Mouse (Mus musculus) lung, postnatal 0 days (tissue): Measurements from ENCODE around the gene Ptprt. TPM values are rescaled to one million over a fixed set of nuclear protein-coding genes. Genes with fewer than 3 reads are reported as not detected.

Experiments used
- ATAC-seq: fragments of 200-750 bp; cut with Nextera tagmentation; 2 replicates; pipeline ENCODE4 v1.8.0; 2017; ENCODE audit warnings: moderate library complexity
- DNase-seq: peaks from one replicate; pipeline ENCODE4 v3.0.0-alpha.2; 2016; ENCODE audit warnings: low spot score
- H3K27ac ChIP-seq: fragments of 300-500 bp; sonication (generic); 2 replicates; pipeline ENCODE4 v1.5.1; 2014; ENCODE audit warnings: antibody characterized with exemption, mild to moderate bottlenecking, low read length, mixed read lengths
- H3K27me3 ChIP-seq: fragments of 300-500 bp; sonication (generic); replicated peaks from 2 replicates; pipeline ENCODE4 v1.6.1; 2014; ENCODE audit warnings: low read length, mixed read lengths; ENCODE audit not compliant: insufficient read depth
- H3K36me3 ChIP-seq: fragments of 300-500 bp; sonication (generic); 2 replicates; pipeline ENCODE4 v1.6.1; 2014; ENCODE audit warnings: low read length, mixed read lengths; ENCODE audit not compliant: insufficient read depth
- H3K4me1 ChIP-seq: fragments of 300-500 bp; sonication (generic); 2 replicates; pipeline ENCODE4 v1.6.1; 2014; ENCODE audit warnings: antibody characterized with exemption, low read depth, low read length, mixed read lengths; ENCODE audit not compliant: insufficient read depth
- H3K4me2 ChIP-seq: fragments of 300-500 bp; sonication (generic); replicated peaks from 2 replicates; pipeline ENCODE4 v1.6.1; 2014; ENCODE audit warnings: low read depth, mild to moderate bottlenecking, low read length, moderate library complexity, mixed read lengths
- H3K4me3 ChIP-seq: fragments of 300-500 bp; sonication (generic); 2 replicates; pipeline ENCODE4 v1.5.1; 2014; ENCODE audit warnings: low read depth, low read length
- H3K9ac ChIP-seq: fragments of 300-500 bp; sonication (generic); replicated peaks from 2 replicates; pipeline ENCODE4 v1.6.1; 2014; ENCODE audit warnings: low read depth, mild to moderate bottlenecking
- H3K9me3 ChIP-seq: fragments of 300-500 bp; sonication (generic); 2 replicates; pipeline ENCODE4 v1.6.1; 2016; ENCODE audit warnings: low read length, mixed read lengths
- CTCF ChIP-seq: IDR thresholded peaks from 2 replicates; pipeline ENCODE4 v1.5.1; 2016; ENCODE audit warnings: antibody characterized with exemption, mild to moderate bottlenecking
- EP300 ChIP-seq: IDR thresholded peaks from 2 replicates; pipeline ENCODE4 v1.6.1; 2016; ENCODE audit warnings: antibody characterized with exemption, mild to moderate bottlenecking, control low read depth
- WGBS: fragments of 180-500 bp; shearing (Covaris S2); extraction: QIAGEN DNeasy Blood & Tissue Kit; methylation state at CpG from one replicate; pipeline ENCODE4 v1.1.7; 2014; 5-methylcytosine and 5-hydroxymethylcytosine counted together
- polyA plus RNA-seq: library from polyadenylated mRNA; unstranded; fragments of >200 nt; fragmentation: Nextera tagmentation; extraction: Ambion mirVana; gene quantifications from 2 replicates; pipeline ENCODE4 v1.2.1, GENCODE M21; 2015

Gene Ptprt
- polyA plus RNA-seq, 1 experiment from 2014 or later, result 0.37 TPM

GRCm38 (mm10) chr2:162307996-162308395 lies 353.0 kb downstream of the Ptprt start:
- Histone ChIP-seq H3K36me3 (no peaks in the 10 kb centered on the region), H3K4me1 (no peaks in the 10 kb centered on the region), H3K4me3 (no peak overlapping the region), H3K9ac (no peak overlapping the region), H3K27ac (no peak overlapping the region), H3K4me2 (no peak overlapping the region), H3K9me3 (no peaks in the 10 kb centered on the region), H3K27me3 (no peaks in the 10 kb centered on the region)
- no peak for DNase-seq
- WGBS, result 58% methylated on average over 2 of the region's 2 CpGs
- TF ChIP-seq EP300, result no peak
- TF ChIP-seq CTCF, result no peak
- ATAC-seq, result no peak

GRCm38 (mm10) chr2:162294070-162294469 lies 366.9 kb downstream of the Ptprt start:
- H3K9ac ChIP-seq, result no peak overlapping the region
- H3K36me3 ChIP-seq, result no peaks in the 10 kb centered on the region
- TF ChIP-seq CTCF (no peak), EP300 (no peak)
- 92% methylated on average over 2 of the region's 2 CpGs for WGBS
- no peaks in the 10 kb centered on the region for H3K27me3 ChIP-seq
- no peaks in the 10 kb centered on the region for H3K9me3 ChIP-seq
- no peak overlapping the region for H3K4me2 ChIP-seq
- DNase-seq (no peak), ATAC-seq (no peak)
- H3K4me3 ChIP-seq, result no peak overlapping the region
- H3K4me1 ChIP-seq, result no peaks in the 10 kb centered on the region
- no peak overlapping the region for H3K27ac ChIP-seq

- TF ChIP-seq CTCF (no peak), EP300 (no peak)
- H3K4me3 ChIP-seq, result no peak overlapping the region
- WGBS, result 75% methylated on average over 4 of the region's 4 CpGs
- ATAC-seq (no peak), DNase-seq (no peak)
- no peaks in the 10 kb centered on the region for H3K4me1 ChIP-seq
- H3K4me2 ChIP-seq, result no peak overlapping the region
- peaks cover 2% of the 10 kb centered on the region; the same call in 1 of the 2 replicates for H3K9me3 ChIP-seq
- no peak overlapping the region for H3K27ac ChIP-seq
- H3K36me3 ChIP-seq, result no peaks in the 10 kb centered on the region
- H3K27me3 ChIP-seq, result no peaks in the 10 kb centered on the region
- no peak overlapping the region for H3K9ac ChIP-seq
Observed at GRCm38 (mm10) chr2:162282606-162283005, 378.3 kb downstream of the Ptprt start.

GRCm38 (mm10) chr2:162282121-162282520 lies 378.8 kb downstream of the Ptprt start:
- no peak for ATAC-seq
- DNase-seq, result no peak
- no peak overlapping the region for H3K4me3 ChIP-seq
- H3K4me2 ChIP-seq, result no peak overlapping the region
- WGBS, result 72% methylated on average over 10 of the region's 10 CpGs
- H3K36me3 ChIP-seq, result no peaks in the 10 kb centered on the region
- H3K4me1 ChIP-seq, result no peaks in the 10 kb centered on the region
- no peaks in the 10 kb centered on the region for H3K27me3 ChIP-seq
- no peaks in the 10 kb centered on the region for H3K9me3 ChIP-seq
- no peak for TF ChIP-seq EP300
- no peak for TF ChIP-seq CTCF
- H3K9ac ChIP-seq, result no peak overlapping the region
- no peak overlapping the region for H3K27ac ChIP-seq

DNA sequence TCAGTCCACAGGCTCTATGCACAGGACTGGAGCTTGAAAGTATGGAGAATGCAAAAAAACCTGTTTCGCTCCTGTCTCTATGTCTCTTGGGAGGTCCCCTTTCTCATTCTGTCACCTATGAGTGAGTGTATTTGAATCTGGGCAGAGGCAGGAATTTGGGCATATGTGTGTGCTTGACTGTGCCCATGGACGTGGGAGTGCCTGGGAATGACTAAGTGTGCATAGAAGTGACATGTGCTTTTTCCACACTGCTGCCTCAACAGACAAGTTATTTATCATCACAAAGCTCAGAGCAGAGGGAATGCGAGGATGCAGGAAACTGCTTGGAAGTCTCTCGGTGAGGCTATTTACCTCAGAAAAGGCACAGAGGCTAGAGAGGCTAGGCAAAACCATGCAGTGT lies 387.1 kb downstream of the Ptprt start:
- no peak for DNase-seq
- no peak for ATAC-seq
- Histone ChIP-seq H3K27ac (no peak overlapping the region), H3K27me3 (no peaks in the 10 kb centered on the region), H3K9me3 (no peaks in the 10 kb centered on the region), H3K4me1 (no peaks in the 10 kb centered on the region), H3K4me3 (no peak overlapping the region), H3K9ac (no peak overlapping the region), H3K36me3 (no peaks in the 10 kb centered on the region), H3K4me2 (no peak overlapping the region)
- WGBS, result 57% methylated on average over 4 of the region's 4 CpGs
- TF ChIP-seq EP300 (no peak), CTCF (no peak)

- WGBS, result 47% methylated on average over 2 of the region's 2 CpGs
- H3K4me3 ChIP-seq, result no peak overlapping the region
- no peak overlapping the region for H3K27ac ChIP-seq
- H3K4me1 ChIP-seq, result no peaks in the 10 kb centered on the region
- no peaks in the 10 kb centered on the region; the same call in 1 of the 2 replicates for H3K9me3 ChIP-seq
- no peak overlapping the region for H3K4me2 ChIP-seq
- no peaks in the 10 kb centered on the region for H3K27me3 ChIP-seq
- DNase-seq (no peak), ATAC-seq (no peak)
- no peak overlapping the region for H3K9ac ChIP-seq
- TF ChIP-seq EP300 (no peak), CTCF (no peak)
- H3K36me3 ChIP-seq, result no peaks in the 10 kb centered on the region
Observed at GRCm38 (mm10) chr2:162251272-162251671, 409.7 kb downstream of the Ptprt start.

GRCm38 (mm10) chr2:162248296-162248695 lies 412.7 kb downstream of the Ptprt start:
- WGBS, result 78% methylated on average over 4 of the region's 4 CpGs

More at GRCm38 (mm10) chr2:162248296-162248695, 412.7 kb downstream of the Ptprt start:
- H3K27ac ChIP-seq, result no peak overlapping the region
- no peak overlapping the region for H3K4me2 ChIP-seq
- TF ChIP-seq CTCF, result no peak
- no peak for TF ChIP-seq EP300
- ATAC-seq (no peak), DNase-seq (no peak)
- H3K4me1 ChIP-seq, result no peaks in the 10 kb centered on the region
- H3K9me3 ChIP-seq, result no peaks in the 10 kb centered on the region; the same call in 1 of the 2 replicates
- H3K27me3 ChIP-seq, result no peaks in the 10 kb centered on the region
- no peak overlapping the region for H3K9ac ChIP-seq
- no peak overlapping the region for H3K4me3 ChIP-seq
- no peaks in the 10 kb centered on the region for H3K36me3 ChIP-seq
